Mouse (Mus musculus): ENCODE data around the gene Ppm1l. TPM values are rescaled to one million over a fixed set of nuclear protein-coding genes. Genes with fewer than 3 reads are reported as not detected.
A peak's percentile ranks its signal among the peaks of the same experiment; 100 is the strongest.

The Ppm1l gene
- polyA plus RNA-seq, 1 experiment from 2014 or later = 6.3 TPM

DNA sequence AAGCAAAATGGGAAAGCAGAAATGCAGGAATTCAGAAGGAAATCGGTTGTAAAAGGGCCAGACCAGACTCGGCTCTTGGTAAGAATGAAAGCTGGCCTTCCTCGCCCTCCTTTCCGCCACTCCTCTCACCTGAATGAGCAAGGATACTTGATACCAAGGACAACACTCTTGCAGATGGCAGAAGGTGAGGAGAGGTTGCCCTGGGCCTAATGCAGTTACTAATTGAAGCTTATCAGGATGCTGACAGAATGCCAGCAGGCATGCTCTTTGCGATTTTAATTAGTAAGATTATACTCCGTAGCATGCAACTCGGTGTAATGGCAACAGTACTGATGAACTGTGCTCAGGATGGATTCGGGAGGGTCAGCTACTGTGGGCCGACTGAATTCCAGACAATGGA, 214.8 kb downstream of the Ppm1l start:
- no peaks in the 10 kb centered on the region for H3K36me3 ChIP-seq (ENCODE audit: insufficient read depth)
- H3K9me3 ChIP-seq (ENCODE audit: low read depth, low read length) = no peaks in the 10 kb centered on the region
- H3K4me3 ChIP-seq (ENCODE audit: low read depth, low read length) = no peak overlapping the region
- no peak for TF ChIP-seq CTCF (IDR thresholded peaks at IDR 0.05; ENCODE audit: low read depth)
- WGBS = 86% methylated on average over 9 of the region's 9 CpGs
- H3K27me3 ChIP-seq (ENCODE audit: insufficient read depth, low read length) = no peaks in the 10 kb centered on the region
- H3K9ac ChIP-seq = no peak overlapping the region
- DNase-seq = no peak
- no peak for ATAC-seq (ENCODE audit: insufficient read depth)
- H3K4me2 ChIP-seq = no peak overlapping the region
- no peak overlapping the region for H3K27ac ChIP-seq (ENCODE audit: low read depth)
- H3K4me1 ChIP-seq (ENCODE audit: insufficient read depth) = peaks cover 3% of the 10 kb centered on the region; the same call in 1 of the 2 replicates

DNA sequence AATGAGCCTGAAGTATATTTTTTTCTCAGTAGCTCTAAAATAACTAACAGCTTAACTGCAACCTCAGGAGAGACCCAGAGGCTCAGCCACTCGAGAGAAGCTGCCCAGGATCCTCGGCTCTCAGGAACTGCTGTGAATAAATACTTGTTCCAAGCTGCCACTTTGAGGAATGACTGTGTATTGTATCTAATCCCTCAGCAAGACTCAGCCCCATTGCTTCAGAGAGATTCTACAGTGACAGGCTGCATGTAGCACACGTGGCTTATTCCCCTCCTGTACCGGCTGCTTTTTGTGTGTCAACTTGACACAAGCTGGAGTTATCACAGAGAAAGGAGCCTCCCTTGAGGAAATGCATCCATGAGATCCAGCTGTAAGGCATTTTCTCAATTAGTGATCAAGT, 216.0 kb downstream of the Ppm1l start:
- Histone ChIP-seq H3K4me1 (ENCODE audit: insufficient read depth) (peaks cover 3% of the 10 kb centered on the region), H3K9me3 (ENCODE audit: low read depth, low read length) (no peaks in the 10 kb centered on the region), H3K4me3 (ENCODE audit: low read depth, low read length) (no peak overlapping the region), H3K27me3 (ENCODE audit: insufficient read depth, low read length) (no peaks in the 10 kb centered on the region), H3K27ac (ENCODE audit: low read depth) (no peak overlapping the region), H3K36me3 (ENCODE audit: insufficient read depth) (no peaks in the 10 kb centered on the region), H3K4me2 (no peak overlapping the region), H3K9ac (no peak overlapping the region)
- 32% methylated on average over 4 of the region's 4 CpGs for WGBS
- ATAC-seq (ENCODE audit: insufficient read depth) (no peak), DNase-seq (no peak)
- no peak for TF ChIP-seq CTCF (IDR thresholded peaks at IDR 0.05; ENCODE audit: low read depth)

DNA sequence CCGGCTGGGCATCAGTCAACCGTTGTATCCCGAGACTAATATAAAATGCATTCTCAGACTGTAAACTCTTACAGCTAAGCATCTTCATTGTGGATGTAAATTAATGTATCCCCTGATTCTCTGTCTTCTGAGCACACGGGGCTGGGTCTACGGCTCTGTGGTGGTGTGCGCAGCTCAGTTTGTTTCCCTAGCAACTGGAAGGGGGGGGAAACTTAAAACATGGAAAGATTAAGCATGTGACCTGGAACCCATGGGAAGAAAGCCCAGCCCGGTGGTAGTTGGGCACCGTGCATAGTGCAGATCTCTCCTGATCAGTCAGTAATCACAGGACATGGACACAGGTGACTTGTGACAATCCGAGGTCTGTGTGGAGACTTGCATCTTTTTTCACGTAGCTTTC, 218.8 kb downstream of the Ppm1l start:
- WGBS = 83% methylated on average over 10 of the region's 10 CpGs
- no peak for TF ChIP-seq CTCF (IDR thresholded peaks at IDR 0.05; ENCODE audit: low read depth)
- Histone ChIP-seq H3K9me3 (ENCODE audit: low read depth, low read length) (no peaks in the 10 kb centered on the region), H3K36me3 (ENCODE audit: insufficient read depth) (no peaks in the 10 kb centered on the region), H3K4me3 (ENCODE audit: low read depth, low read length) (no peak overlapping the region), H3K4me2 (no peak overlapping the region), H3K27ac (ENCODE audit: low read depth) (no peak overlapping the region), H3K9ac (no peak overlapping the region), H3K4me1 (ENCODE audit: insufficient read depth) (peaks cover 3% of the 10 kb centered on the region), H3K27me3 (ENCODE audit: insufficient read depth, low read length) (no peaks in the 10 kb centered on the region)
- no peak for DNase-seq
- ATAC-seq (ENCODE audit: insufficient read depth) = no peak

DNA sequence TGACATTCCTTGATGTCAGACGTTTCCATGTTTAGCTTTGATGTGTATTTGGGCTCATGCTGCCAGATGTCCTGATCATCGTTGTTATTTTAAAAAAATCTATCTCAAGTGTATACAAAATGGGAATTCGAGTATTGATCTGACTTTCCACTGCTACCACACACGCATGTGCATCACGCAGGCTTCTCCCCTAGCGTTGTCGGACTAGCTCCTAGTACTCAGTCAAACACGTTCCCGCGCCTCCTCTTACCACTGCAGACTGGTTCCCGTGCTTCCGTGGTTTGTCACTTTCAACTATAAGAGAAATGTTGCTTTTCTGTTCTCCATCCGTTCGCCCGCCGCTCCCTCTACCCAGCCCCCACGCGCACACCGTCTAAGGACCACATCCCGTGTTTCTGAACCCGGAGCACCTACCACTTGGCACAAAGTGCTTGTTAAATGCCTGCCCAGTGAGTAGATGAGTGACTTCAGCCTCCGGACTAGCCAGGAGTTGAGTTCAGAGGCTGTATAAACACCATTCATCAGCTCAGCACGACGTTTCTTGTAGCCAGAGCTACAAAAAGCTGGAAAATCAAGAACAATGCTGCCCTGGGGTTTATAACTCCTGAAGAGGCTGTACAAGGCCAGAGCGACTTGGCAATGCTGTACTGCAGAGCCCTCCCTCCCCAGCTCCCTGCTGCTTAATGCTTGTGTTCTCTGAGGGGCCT, 219.4 kb downstream of the Ppm1l start:
- Histone ChIP-seq H3K4me2 (peak overlapping the region; percentile 15; the same call in 1 of the 2 replicates), H3K27me3 (ENCODE audit: insufficient read depth, low read length) (no peaks in the 10 kb centered on the region), H3K27ac (ENCODE audit: low read depth) (peak overlapping the region; percentile 26; the same call in 1 of the 2 replicates), H3K4me1 (ENCODE audit: insufficient read depth) (peaks cover 3% of the 10 kb centered on the region), H3K36me3 (ENCODE audit: insufficient read depth) (no peaks in the 10 kb centered on the region), H3K4me3 (ENCODE audit: low read depth, low read length) (no peak overlapping the region), H3K9me3 (ENCODE audit: low read depth, low read length) (no peaks in the 10 kb centered on the region), H3K9ac (no peak overlapping the region)
- ATAC-seq (ENCODE audit: insufficient read depth) (peak; percentile 68), DNase-seq (peak; percentile 64)
- 46% methylated on average over 25 of the region's 25 CpGs for WGBS
- TF ChIP-seq CTCF (IDR thresholded peaks at IDR 0.05; ENCODE audit: low read depth) = no peak

DNA sequence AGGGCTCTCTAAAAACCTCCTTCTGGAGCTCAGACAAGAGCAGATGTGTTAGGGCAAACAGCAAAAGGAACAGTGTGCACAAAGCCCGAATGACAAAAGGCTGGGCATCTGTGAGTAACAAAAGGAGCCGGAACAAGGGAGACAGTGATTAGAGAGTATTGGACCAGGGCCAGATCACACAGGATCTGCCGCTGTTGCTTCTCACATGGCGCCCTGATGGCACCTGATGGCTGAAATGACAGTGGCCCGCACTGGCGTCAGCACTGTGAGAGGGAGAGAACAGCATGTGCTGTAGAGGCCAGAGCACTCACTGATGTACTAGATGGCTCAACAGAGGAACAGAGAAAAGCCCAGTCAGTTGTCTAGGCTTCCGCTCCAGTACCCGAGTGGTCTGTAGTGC, 226.3 kb downstream of the Ppm1l start:
- Histone ChIP-seq H3K9ac (no peak overlapping the region), H3K4me1 (ENCODE audit: insufficient read depth) (no peaks in the 10 kb centered on the region), H3K36me3 (ENCODE audit: insufficient read depth) (no peaks in the 10 kb centered on the region), H3K9me3 (ENCODE audit: low read depth, low read length) (no peaks in the 10 kb centered on the region), H3K27me3 (ENCODE audit: insufficient read depth, low read length) (no peaks in the 10 kb centered on the region), H3K27ac (ENCODE audit: low read depth) (no peak overlapping the region), H3K4me3 (ENCODE audit: low read depth, low read length) (no peak overlapping the region), H3K4me2 (no peak overlapping the region)
- WGBS = 70% methylated on average over 8 of the region's 8 CpGs
- ATAC-seq (ENCODE audit: insufficient read depth) (no peak), DNase-seq (peak; percentile 26)
- TF ChIP-seq CTCF (IDR thresholded peaks at IDR 0.05; ENCODE audit: low read depth) = no peak

DNA sequence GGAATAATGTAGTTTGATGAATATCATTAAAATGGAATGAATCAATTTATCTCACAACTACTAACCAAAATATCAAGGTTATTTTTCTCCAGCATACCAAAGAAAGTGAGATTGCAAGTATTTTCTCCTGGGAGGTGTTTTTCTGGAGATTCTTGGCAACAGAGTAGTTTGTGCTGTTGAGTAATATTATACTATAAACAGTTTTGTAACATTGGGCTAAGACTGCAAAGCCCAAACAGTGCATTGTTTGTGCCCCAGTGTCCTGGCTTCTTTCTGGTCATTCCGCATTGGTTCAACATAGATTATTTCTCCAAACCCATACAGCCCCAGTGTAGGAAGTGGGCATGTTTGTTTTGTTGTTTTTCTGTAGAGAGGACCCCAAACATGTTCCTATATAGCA, 227.1 kb downstream of the Ppm1l start:
- TF ChIP-seq CTCF (IDR thresholded peaks at IDR 0.05; ENCODE audit: low read depth) = no peak
- no peak overlapping the region for H3K4me3 ChIP-seq (ENCODE audit: low read depth, low read length)
- no peaks in the 10 kb centered on the region for H3K9me3 ChIP-seq (ENCODE audit: low read depth, low read length)
- H3K36me3 ChIP-seq (ENCODE audit: insufficient read depth) = no peaks in the 10 kb centered on the region
- ATAC-seq (ENCODE audit: insufficient read depth) (no peak), DNase-seq (no peak)
- H3K27me3 ChIP-seq (ENCODE audit: insufficient read depth, low read length) = no peaks in the 10 kb centered on the region
- H3K9ac ChIP-seq = no peak overlapping the region
- H3K27ac ChIP-seq (ENCODE audit: low read depth) = no peak overlapping the region
- H3K4me1 ChIP-seq (ENCODE audit: insufficient read depth) = no peaks in the 10 kb centered on the region
- H3K4me2 ChIP-seq = no peak overlapping the region
- WGBS = 70% methylated on average over 1 of the region's 1 CpGs

DNA sequence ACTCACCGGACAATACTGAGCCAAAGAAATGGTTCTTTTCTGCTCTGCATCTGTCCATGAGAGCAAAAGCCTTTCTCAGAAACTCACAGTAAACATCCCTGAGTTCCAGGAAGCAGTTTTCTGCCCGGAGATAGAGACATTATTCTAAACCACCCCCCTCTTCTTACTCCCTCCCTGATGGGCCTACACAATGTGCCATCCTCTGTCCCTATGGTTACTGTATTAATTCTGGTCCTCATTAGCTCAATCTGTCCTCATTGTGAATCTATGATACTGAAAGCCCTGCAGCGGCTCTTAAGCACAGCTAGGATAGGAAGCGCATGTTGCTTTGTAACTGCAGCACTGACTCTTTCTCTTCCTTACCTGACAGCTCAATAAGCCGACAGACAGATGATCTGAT, 228.4 kb downstream of the Ppm1l start:
- ATAC-seq (ENCODE audit: insufficient read depth) (no peak), DNase-seq (no peak)
- no peaks in the 10 kb centered on the region for H3K36me3 ChIP-seq (ENCODE audit: insufficient read depth)
- 73% methylated on average over 5 of the region's 5 CpGs for WGBS
- TF ChIP-seq CTCF (IDR thresholded peaks at IDR 0.05; ENCODE audit: low read depth) = no peak
- no peak overlapping the region for H3K27ac ChIP-seq (ENCODE audit: low read depth)
- H3K4me1 ChIP-seq (ENCODE audit: insufficient read depth) = no peaks in the 10 kb centered on the region
- no peak overlapping the region for H3K9ac ChIP-seq
- H3K27me3 ChIP-seq (ENCODE audit: insufficient read depth, low read length) = no peaks in the 10 kb centered on the region
- H3K9me3 ChIP-seq (ENCODE audit: low read depth, low read length) = no peaks in the 10 kb centered on the region
- no peak overlapping the region for H3K4me3 ChIP-seq (ENCODE audit: low read depth, low read length)
- H3K4me2 ChIP-seq = no peak overlapping the region

All from lung, embryonic 14.5 days (tissue).